Mouse (Mus musculus) limb, embryonic 14.5 days (tissue): ENCODE data around the gene Sin3a. TPM values are rescaled to one million over a fixed set of nuclear protein-coding genes. Genes with fewer than 3 reads are reported as not detected.
A peak's percentile ranks its signal among the peaks of the same experiment; 100 is the strongest.

ENCODE experiments used
- ATAC-seq: fragments of 200-750 bp; cut with Nextera tagmentation; 2 replicates; pipeline ENCODE4 v1.8.0; 2017; ENCODE audit warnings: low read depth, moderate number of reproducible peaks, moderate TSS enrichment; ENCODE audit not compliant: low FRiP score
- DNase-seq: peaks from one replicate; pipeline ENCODE4 v3.0.0-alpha.2; 2015; ENCODE audit warnings: low spot score
- H3K27ac ChIP-seq: fragments of 300-500 bp; sonication (generic); replicated peaks from 2 replicates; pipeline ENCODE4 v1.5.1; 2014; ENCODE audit warnings: low read depth, mild to moderate bottlenecking, low read length, moderate library complexity, mixed read lengths
- H3K27me3 ChIP-seq: fragments of 300-500 bp; sonication (generic); 2 replicates; pipeline ENCODE4 v1.6.1; 2014; ENCODE audit warnings: low read length, mixed read lengths; ENCODE audit not compliant: control insufficient read depth, insufficient read depth
- H3K36me3 ChIP-seq: fragments of 300-500 bp; sonication (generic); 2 replicates; pipeline ENCODE4 v1.6.1; 2014; ENCODE audit warnings: mild to moderate bottlenecking, low read length, moderate library complexity, mixed read lengths; ENCODE audit not compliant: control insufficient read depth, insufficient read depth
- H3K4me1 ChIP-seq: fragments of 300-500 bp; sonication (generic); 2 replicates; pipeline ENCODE4 v1.6.1; 2014; ENCODE audit warnings: antibody characterized with exemption, low read length, mixed read lengths; ENCODE audit not compliant: control insufficient read depth, insufficient read depth
- H3K4me2 ChIP-seq: fragments of 300-500 bp; sonication (generic); replicated peaks from 2 replicates; pipeline ENCODE4 v1.6.1; 2014; ENCODE audit warnings: low read depth, mild to moderate bottlenecking, low read length, moderate library complexity; ENCODE audit not compliant: severe bottlenecking
- H3K4me3 ChIP-seq: fragments of 300-500 bp; sonication (generic); replicated peaks from 2 replicates; pipeline ENCODE4 v1.5.1; 2014; ENCODE audit warnings: low read length
- H3K9ac ChIP-seq: fragments of 300-500 bp; sonication (generic); 2 replicates; pipeline ENCODE4 v1.6.1; 2014; ENCODE audit warnings: mild to moderate bottlenecking, low read depth, low read length, moderate library complexity; ENCODE audit not compliant: severe bottlenecking
- H3K9me3 ChIP-seq: fragments of 300-500 bp; sonication (generic); 2 replicates; pipeline ENCODE4 v1.6.1; 2016; ENCODE audit warnings: low read length; ENCODE audit not compliant: control insufficient read depth
- POLR2A ChIP-seq: fragments of 200-500 bp; IDR thresholded peaks from 2 replicates; pipeline ENCODE4 v1.8.0; 2012; ENCODE audit warnings: inconsistent platforms, mild to moderate bottlenecking, moderate library complexity, borderline replicate concordance; ENCODE audit not compliant: insufficient read depth, insufficient read length; ENCODE audit errors: extremely low read depth
- WGBS: fragments of 180-500 bp; shearing (Covaris S2); extraction: QIAGEN DNeasy Blood & Tissue Kit; methylation state at CpG from one replicate; pipeline ENCODE4 v1.1.7; 2014; 5-methylcytosine and 5-hydroxymethylcytosine counted together
- polyA plus RNA-seq, 2 experiments: library from polyadenylated mRNA; depleted of rRNA in 1 of 2; stranded (reverse) in 1 of 2; unstranded in 1 of 2; fragments of >200 nt; fragmentation: Nextera tagmentation in 1 of 2; extraction: Ambion mirVana in 1 of 2; gene quantifications; 2 replicates each; pipeline versions ENCODE4 v1.2.1 to v1.2.3; 2012 to 2014

Sin3a gene
- polyA plus RNA-seq, 2 experiments = 35.7 to 77.0 TPM

- Histone ChIP-seq H3K4me3 (peak overlapping the region; percentile 98), H3K9ac (peak overlapping the region; percentile 55; the same call in 1 of the 2 replicates), H3K27ac (0 out of 2 replicates have a peak overlapping the region, but pooled peaks have one; percentile 27), H3K4me2 (peak overlapping the region; percentile 79), H3K9me3 (no peaks in the 10 kb centered on the region), H3K36me3 (peaks cover 12% of the 10 kb centered on the region), H3K4me1 (peaks cover 19% of the 10 kb centered on the region), H3K27me3 (no peaks in the 10 kb centered on the region)
- no peak for ATAC-seq
- TF ChIP-seq POLR2A = no peak
- DNase-seq = no peak
- 15% methylated on average over 5 of the region's 5 CpGs for WGBS
Measured at GRCm38 (mm10) chr9:57070800-57071545, 867 bp upstream of the Sin3a start.

- no peak for DNase-seq
- no peak for TF ChIP-seq POLR2A
- peaks cover 23% of the 10 kb centered on the region for H3K4me1 ChIP-seq
- no peaks in the 10 kb centered on the region for H3K27me3 ChIP-seq
- H3K9me3 ChIP-seq = no peaks in the 10 kb centered on the region
- H3K9ac ChIP-seq = peak overlapping the region; percentile 71
- no peak for ATAC-seq
- under 1% methylated on average over 39 of the region's 40 CpGs for WGBS
- H3K4me3 ChIP-seq = peak overlapping the region; percentile 98
- peaks cover 4% of the 10 kb centered on the region for H3K36me3 ChIP-seq
- peak overlapping the region; percentile 79 for H3K4me2 ChIP-seq
- H3K27ac ChIP-seq = peak overlapping the region; percentile 96
Measured at GRCm38 (mm10) chr9:57072526-57072988, 717 bp downstream of the Sin3a start.

GRCm38 (mm10) chr9:57072989-57073789 is 1.3 kb downstream of the Sin3a start:
- Histone ChIP-seq H3K4me2 (peak overlapping the region; percentile 79), H3K4me1 (peaks cover 23% of the 10 kb centered on the region), H3K36me3 (peaks cover 4% of the 10 kb centered on the region), H3K27me3 (no peaks in the 10 kb centered on the region), H3K9me3 (no peaks in the 10 kb centered on the region), H3K4me3 (peak overlapping the region; percentile 98), H3K9ac (peak overlapping the region; percentile 71), H3K27ac (peak overlapping the region; percentile 96)
- peak; percentile 50; the same call in 1 of the 2 replicates for TF ChIP-seq POLR2A
- peak; percentile 100 for DNase-seq
- under 1% methylated on average over 51 of the region's 54 CpGs for WGBS
- peak; percentile 74 for ATAC-seq

- peak; percentile 80; the same call in 1 of the 2 replicates for TF ChIP-seq POLR2A
- Histone ChIP-seq H3K4me2 (peak overlapping the region; percentile 74), H3K27me3 (no peaks in the 10 kb centered on the region), H3K9ac (peak overlapping the region; percentile 57), H3K36me3 (peaks cover under 1% of the 10 kb centered on the region), H3K27ac (peak overlapping the region; percentile 90), H3K9me3 (no peaks in the 10 kb centered on the region), H3K4me1 (peaks cover 23% of the 10 kb centered on the region), H3K4me3 (peak overlapping the region; percentile 98)
- ATAC-seq (no peak), DNase-seq (no peak)
- WGBS = 1% methylated on average over 15 of the region's 15 CpGs
Measured at GRCm38 (mm10) chr9:57073790-57074094, 1.9 kb downstream of the Sin3a start.

GRCm38 (mm10) chr9:57074171-57074821 is 2.5 kb downstream of the Sin3a start:
- H3K4me2 ChIP-seq = peak overlapping the region; percentile 74
- TF ChIP-seq POLR2A = no peak
- DNase-seq (peak; percentile 59), ATAC-seq (no peak)
- H3K4me3 ChIP-seq = peak overlapping the region; percentile 98
- peak overlapping the region; percentile 57 for H3K9ac ChIP-seq
- H3K36me3 ChIP-seq = no peaks in the 10 kb centered on the region; the same call in 1 of the 2 replicates
- 6% methylated on average over 21 of the region's 21 CpGs for WGBS
- no peaks in the 10 kb centered on the region for H3K9me3 ChIP-seq
- no peaks in the 10 kb centered on the region for H3K27me3 ChIP-seq
- peak overlapping the region; percentile 90 for H3K27ac ChIP-seq
- H3K4me1 ChIP-seq = peaks cover 23% of the 10 kb centered on the region
